Mouse (Mus musculus): ENCODE data around the gene Scd3.

GRCm38 (mm10) chr19:44251936-44252558 is 49.0 kb downstream of the Scd3 start:
- TF ChIP-seq CTCF (IDR thresholded peaks at IDR 0.05; ENCODE audit: low read depth) = no peak
- TF ChIP-seq EP300 (IDR thresholded peaks at IDR 0.05; ENCODE audit: low read depth) = no peak

Measured in heart, postnatal 0 days (tissue).